15 mouse cellular contexts compared by ENCODE assay signal in the genomic region with DNA sequence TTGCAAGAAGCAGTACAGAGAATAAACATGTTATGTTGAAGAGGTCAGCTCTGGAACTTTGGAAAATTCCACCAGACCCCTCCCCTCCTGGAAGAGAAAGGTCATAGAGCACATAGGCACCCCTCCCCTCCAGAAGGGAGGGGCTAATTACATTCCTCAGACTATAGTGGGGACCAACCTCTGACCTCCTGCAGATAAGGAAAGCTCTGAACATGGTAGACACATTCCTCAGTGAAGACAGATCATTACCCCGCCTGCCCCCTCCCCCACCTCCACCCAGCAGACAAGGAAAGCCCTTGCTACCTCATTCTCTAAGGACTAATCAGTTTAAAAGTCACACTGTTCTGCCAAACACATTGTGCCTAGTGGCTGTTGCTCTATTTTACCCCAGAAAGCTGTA.
"Had no signal": no experiment of that assay in that cellular context is flagged by ENCODE, and none has a peak within 500 bp of the region (broad histone marks: within the 10 kb centered on the region; RNA-seq: fewer than 3 reads in every experiment).

No protein-coding gene starts in this region.

- H3K9me3 ChIP-seq: megakaryocyte, embryonic 14.5 days; midbrain, embryonic 13.5 days; midbrain, embryonic 15.5 days; neural tube, embryonic 12.5 days had no signal

- H3K36me3 ChIP-seq: midbrain, embryonic 13.5 days; midbrain, embryonic 15.5 days; neural tube, embryonic 12.5 days had no signal

- H3K27me3 ChIP-seq: megakaryocyte, embryonic 14.5 days; midbrain, embryonic 13.5 days; midbrain, embryonic 15.5 days; neural tube, embryonic 12.5 days had no signal

- H3K27ac ChIP-seq: macrophage; midbrain, embryonic 13.5 days; midbrain, embryonic 15.5 days; neural tube, embryonic 12.5 days had no signal

- H3K4me1 ChIP-seq: megakaryocyte, embryonic 14.5 days; midbrain, embryonic 13.5 days; midbrain, embryonic 15.5 days; neural tube, embryonic 12.5 days had no signal

- ATAC-seq: midbrain, embryonic 13.5 days; midbrain, embryonic 15.5 days had no signal

- DNase-seq: lung, adult 18-20 months; lung, embryonic 14.5 days; lung, postnatal 10 days; right cerebral cortex, postnatal 14 days; right cerebral cortex, postnatal 4 days; spleen, adult 18-20 months; thymus, adult 18-20 months; thymus, postnatal 14 days; thymus, postnatal 36 days had no signal

- H3K9ac ChIP-seq: lung, embryonic 14.5 days; midbrain, embryonic 13.5 days; midbrain, embryonic 15.5 days; neural tube, embryonic 12.5 days had no signal

- H3K4me2 ChIP-seq: lung, embryonic 14.5 days; midbrain, embryonic 11.5 days; midbrain, embryonic 13.5 days; midbrain, embryonic 15.5 days; neural tube, embryonic 12.5 days had no signal

- H3K4me3 ChIP-seq: megakaryocyte, embryonic 14.5 days; midbrain, embryonic 13.5 days; midbrain, embryonic 15.5 days; neural tube, embryonic 12.5 days had no signal
